Mouse (Mus musculus) heart, embryonic 14.5 days (tissue): Measurements from ENCODE around the gene Insyn1. TPM values are rescaled to one million over a fixed set of nuclear protein-coding genes. Genes with fewer than 3 reads are reported as not detected.
A peak's percentile ranks its signal among the peaks of the same experiment; 100 is the strongest.

Experiments used
- ATAC-seq: fragments of 200-750 bp; cut with Nextera tagmentation; 2 replicates; pipeline ENCODE4 v1.8.0; 2017; ENCODE audit warnings: low read depth, moderate TSS enrichment; ENCODE audit not compliant: insufficient number of reproducible peaks, insufficient read depth, low FRiP score
- H3K27ac ChIP-seq, 2 experiments: fragments of 200-500 bp in 1 of 2; fragments of 300-500 bp in 1 of 2; sonication (generic) in 1 of 2; replicated peaks in 1 of 2; 2 replicates each; pipeline ENCODE4 v1.5.1; 2012 to 2014; ENCODE audit warnings: low read depth in 2 of 2, low read length in 2 of 2, control low read depth in 1 of 2, mild to moderate bottlenecking in 1 of 2, mixed read lengths in 1 of 2; ENCODE audit not compliant: control insufficient read depth in 1 of 2, insufficient read depth in 1 of 2
- H3K27me3 ChIP-seq: fragments of 300-500 bp; sonication (generic); 2 replicates; pipeline ENCODE4 v1.6.1; 2014; ENCODE audit warnings: mild to moderate bottlenecking, low read length, control low read depth; ENCODE audit not compliant: control insufficient read depth, insufficient read depth
- H3K36me3 ChIP-seq: fragments of 300-500 bp; sonication (generic); 2 replicates; pipeline ENCODE4 v1.6.1; 2014; ENCODE audit warnings: mild to moderate bottlenecking, control low read depth, low read length, mixed read lengths; ENCODE audit not compliant: control insufficient read depth, insufficient read depth
- H3K4me1 ChIP-seq, 2 experiments: fragments of 200-500 bp in 1 of 2; fragments of 300-500 bp in 1 of 2; sonication (generic) in 1 of 2; 2 replicates each; pipeline ENCODE4 v1.6.1; 2012 to 2014; ENCODE audit warnings: low read length in 2 of 2, control low read depth in 1 of 2, mixed read lengths in 1 of 2; ENCODE audit not compliant: control insufficient read depth in 2 of 2, insufficient read depth in 2 of 2
- H3K4me2 ChIP-seq: fragments of 300-500 bp; sonication (generic); 2 replicates; pipeline ENCODE4 v1.6.1; 2014; ENCODE audit warnings: mild to moderate bottlenecking, low read length
- H3K4me3 ChIP-seq, 2 experiments: fragments of 200-500 bp in 1 of 2; fragments of 300-500 bp in 1 of 2; sonication (generic) in 1 of 2; 2 replicates each; pipeline ENCODE4 v1.5.1; 2012 to 2014; ENCODE audit warnings: low read length in 2 of 2, mild to moderate bottlenecking in 2 of 2, control low read depth in 1 of 2, low read depth in 1 of 2, moderate library complexity in 1 of 2; ENCODE audit not compliant: control insufficient read depth in 1 of 2, insufficient read depth in 1 of 2
- H3K9ac ChIP-seq: fragments of 300-500 bp; sonication (generic); 2 replicates; pipeline ENCODE4 v1.6.1; 2014; ENCODE audit warnings: mild to moderate bottlenecking, low read length
- H3K9me3 ChIP-seq: fragments of 300-500 bp; sonication (generic); 2 replicates; pipeline ENCODE4 v1.6.1; 2016; ENCODE audit warnings: low read length, control low read depth; ENCODE audit not compliant: control insufficient read depth
- WGBS: fragments of 180-500 bp; shearing (Covaris S2); extraction: QIAGEN DNeasy Blood & Tissue Kit; methylation state at CpG from one replicate; pipeline ENCODE4 v1.1.7; 2014; 5-methylcytosine and 5-hydroxymethylcytosine counted together
- polyA plus RNA-seq: library from polyadenylated mRNA; unstranded; fragments of >200 nt; fragmentation: Nextera tagmentation; extraction: Ambion mirVana; gene quantifications from 2 replicates; pipeline ENCODE4 v1.2.1, GENCODE M21; 2014

Insyn1 gene
- polyA plus RNA-seq, 1 experiment from 2014 or later: 1.8 TPM

DNA sequence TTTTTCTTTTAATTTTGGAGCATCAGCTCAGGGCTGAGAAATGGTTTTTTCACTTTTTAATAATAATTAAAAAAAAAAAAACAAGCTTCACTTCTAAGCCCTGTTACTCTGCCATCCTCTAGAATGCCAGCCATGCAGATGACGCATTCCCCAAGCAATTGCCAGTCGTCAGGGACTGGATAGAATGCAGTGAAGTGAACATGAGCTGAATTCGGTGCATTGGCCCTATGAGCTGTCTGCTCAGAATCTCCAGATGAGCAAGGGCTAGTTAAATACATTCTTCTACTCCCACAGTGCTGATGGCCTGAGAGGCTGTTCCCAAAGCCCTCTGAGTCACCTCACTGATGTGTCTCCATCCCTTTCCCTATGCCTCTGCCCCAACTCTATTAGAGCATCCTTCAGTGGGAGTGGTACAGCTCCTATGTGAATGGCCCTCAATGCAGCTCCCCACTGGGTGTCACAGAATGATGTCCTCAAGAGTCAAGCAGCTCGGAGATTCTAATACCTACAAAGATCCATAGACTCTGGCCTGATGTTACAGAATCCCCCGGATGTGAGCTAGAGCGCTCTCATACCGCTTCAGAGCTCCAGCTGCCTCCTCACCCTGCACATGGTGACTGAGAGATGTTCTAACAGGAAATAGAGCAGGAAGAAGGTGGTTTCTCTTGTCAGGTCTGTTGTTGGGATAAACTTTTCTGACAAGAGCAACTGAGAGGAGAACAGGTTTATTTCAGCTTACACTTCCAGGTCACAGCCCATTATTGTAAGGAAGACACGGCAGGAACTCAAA, 19.0 kb downstream of the Insyn1 start:
- ATAC-seq: no peak
- H3K9me3 ChIP-seq: no peaks in the 10 kb centered on the region
- 73% methylated on average over 8 of the region's 8 CpGs for WGBS
- H3K36me3 ChIP-seq: no peaks in the 10 kb centered on the region
- no peak overlapping the region for H3K9ac ChIP-seq
- no peak overlapping the region for H3K27ac ChIP-seq
- no peak overlapping the region for H3K4me3 ChIP-seq
- H3K4me1 ChIP-seq: no peaks in the 10 kb centered on the region
- H3K27me3 ChIP-seq: no peaks in the 10 kb centered on the region
- H3K4me2 ChIP-seq: no peak overlapping the region

DNA sequence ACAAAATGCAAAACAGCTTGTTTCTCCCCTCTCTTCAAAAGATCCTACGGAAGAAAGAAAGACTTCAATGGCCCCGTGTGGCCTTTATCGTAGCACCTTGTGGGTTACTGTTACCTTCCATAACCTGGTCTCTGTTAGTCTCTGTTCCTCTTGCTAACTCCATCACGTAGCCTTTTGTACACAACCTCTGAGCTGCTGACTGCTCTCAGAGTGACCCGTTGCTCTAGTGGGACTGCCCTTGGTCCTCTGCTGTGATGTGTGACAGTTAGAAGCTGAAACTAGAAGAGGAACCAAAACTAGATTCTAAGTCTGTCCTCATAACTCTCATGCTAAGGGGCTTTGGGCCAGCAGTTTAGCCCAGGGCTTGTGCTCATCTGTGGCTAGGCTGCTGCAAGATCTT, 22.0 kb downstream of the Insyn1 start:
- Histone ChIP-seq H3K9me3 (no peaks in the 10 kb centered on the region), H3K27ac (no peak overlapping the region), H3K4me3 (no peak overlapping the region), H3K9ac (no peak overlapping the region), H3K36me3 (no peaks in the 10 kb centered on the region), H3K27me3 (no peaks in the 10 kb centered on the region), H3K4me1 (no peaks in the 10 kb centered on the region), H3K4me2 (no peak overlapping the region)
- WGBS: 86% methylated on average over 5 of the region's 5 CpGs
- no peak for ATAC-seq

DNA sequence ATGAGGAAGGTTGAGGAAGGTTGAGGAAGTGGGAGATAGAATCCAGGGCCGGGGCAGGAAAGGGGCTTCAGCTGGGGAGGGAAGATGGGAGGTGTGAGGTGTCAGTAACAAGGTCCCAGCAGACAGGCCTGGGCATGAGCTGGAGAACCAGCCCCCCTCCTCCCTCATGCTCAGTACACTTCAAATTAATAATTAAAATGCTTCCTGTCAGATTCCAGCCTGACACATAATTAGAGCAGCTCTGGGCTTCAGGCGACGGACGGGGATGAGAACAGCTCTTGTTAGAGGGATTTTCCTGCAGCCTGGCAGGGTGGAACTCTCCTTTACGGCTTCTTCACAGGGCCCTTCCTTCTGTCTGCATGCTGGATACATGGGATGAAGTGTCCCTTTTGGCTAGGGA, 25.3 kb downstream of the Insyn1 start:
- Histone ChIP-seq H3K4me2 (no peak overlapping the region), H3K27ac (no peak overlapping the region), H3K9ac (no peak overlapping the region), H3K4me1 (no peaks in the 10 kb centered on the region), H3K4me3 (no peak overlapping the region), H3K36me3 (no peaks in the 10 kb centered on the region), H3K27me3 (no peaks in the 10 kb centered on the region), H3K9me3 (no peaks in the 10 kb centered on the region)
- ATAC-seq: no peak
- WGBS: 49% methylated on average over 5 of the region's 5 CpGs

DNA sequence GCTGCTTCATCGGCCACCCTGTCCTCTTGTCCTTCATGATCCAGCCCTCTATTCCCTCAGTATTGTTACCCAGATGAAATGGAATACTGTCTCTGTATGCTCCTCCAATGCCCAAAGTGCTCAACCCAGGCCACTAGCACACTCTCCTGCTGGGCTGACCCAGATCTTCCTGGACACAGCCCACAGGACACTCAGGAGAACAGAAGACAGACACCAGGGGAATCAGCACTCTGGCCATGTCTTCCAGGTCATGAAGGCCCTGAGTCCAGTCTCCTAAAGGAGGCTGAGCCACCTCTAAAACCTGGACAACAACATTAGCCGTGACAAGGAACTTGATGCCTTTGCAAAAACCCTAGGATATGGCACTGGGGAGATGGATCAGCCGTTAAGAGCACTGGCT, 28.1 kb downstream of the Insyn1 start:
- Histone ChIP-seq H3K4me1 (peaks cover 10 to 13% of the 10 kb centered on the region in 2 experiments), H3K27me3 (no peaks in the 10 kb centered on the region), H3K4me3 (no peak overlapping the region), H3K4me2 (no peak overlapping the region), H3K9ac (no peak overlapping the region), H3K9me3 (no peaks in the 10 kb centered on the region), H3K36me3 (no peaks in the 10 kb centered on the region), H3K27ac (no peak overlapping the region)
- 75% methylated on average over 3 of the region's 3 CpGs for WGBS
- ATAC-seq: no peak

DNA sequence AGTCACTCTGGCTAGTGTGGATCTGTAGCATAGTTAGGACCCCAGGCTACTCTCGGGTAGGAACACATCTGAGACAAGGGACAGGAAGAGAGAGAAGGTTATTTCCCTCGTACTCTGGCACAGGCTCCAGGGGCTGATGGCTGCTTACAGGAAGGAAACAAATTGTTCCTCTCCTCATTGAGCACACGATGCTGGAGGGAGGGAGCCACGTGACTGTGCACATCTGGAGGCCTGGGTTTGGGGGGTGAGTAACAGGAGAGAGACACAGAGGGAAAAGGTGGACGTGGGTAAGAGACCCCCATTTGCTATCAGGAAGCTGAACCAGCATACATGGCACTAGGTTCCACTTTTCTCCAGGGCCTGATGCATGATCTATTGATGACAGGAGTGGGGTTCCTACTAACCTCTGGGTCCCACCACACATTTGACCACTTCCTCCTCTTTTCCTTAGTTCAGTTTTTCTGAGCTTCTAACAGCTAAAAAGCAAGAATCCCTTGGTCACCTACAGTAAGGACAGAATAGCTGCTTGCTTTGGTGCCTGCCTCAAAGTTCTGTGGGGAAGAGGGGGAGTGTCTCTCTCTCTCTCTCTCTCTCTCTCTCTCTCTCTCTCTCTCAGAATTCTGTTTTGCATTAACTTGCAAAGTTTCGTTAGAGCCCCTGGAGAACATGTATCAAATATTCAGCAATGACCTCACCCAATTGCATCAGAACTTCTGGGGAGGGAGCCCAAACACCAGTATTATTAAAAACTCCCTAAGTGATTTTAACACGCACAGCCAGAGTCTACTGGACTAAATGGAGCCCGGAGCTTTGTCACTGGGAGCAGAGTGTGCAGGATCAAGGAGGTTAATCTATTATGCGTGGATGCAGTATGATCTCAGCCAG, 29.7 kb downstream of the Insyn1 start:
- no peaks in the 10 kb centered on the region for H3K36me3 ChIP-seq

DNA sequence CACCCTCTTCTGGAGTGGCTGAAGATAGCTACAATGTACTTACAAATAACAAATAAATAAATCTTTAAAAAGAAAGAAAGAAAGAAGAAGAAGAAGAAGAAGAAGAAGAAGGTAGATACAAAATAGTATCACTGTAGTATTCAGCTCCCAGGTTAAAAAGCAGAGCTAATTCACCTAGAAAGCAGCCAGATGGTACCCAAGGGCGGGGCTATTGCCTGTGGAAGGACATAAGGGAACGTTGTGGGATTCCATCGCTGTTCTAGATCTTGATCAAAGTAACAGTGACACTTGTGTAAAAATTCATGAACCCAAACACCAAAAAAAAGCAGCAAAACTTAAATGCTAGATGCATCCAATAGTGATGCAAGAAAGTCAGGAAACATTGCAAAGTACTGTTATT, 31.6 kb downstream of the Insyn1 start:
- no peaks in the 10 kb centered on the region for H3K9me3 ChIP-seq
- WGBS: 87% methylated on average over 3 of the region's 3 CpGs
- H3K27ac ChIP-seq: no peak overlapping the region
- no peak overlapping the region for H3K4me2 ChIP-seq
- H3K27me3 ChIP-seq: no peaks in the 10 kb centered on the region
- H3K9ac ChIP-seq: no peak overlapping the region
- no peak overlapping the region for H3K4me3 ChIP-seq
- no peak for ATAC-seq
- peaks cover 10% of the 10 kb centered on the region for H3K36me3 ChIP-seq
- peaks cover 18 to 21% of the 10 kb centered on the region in 2 experiments for H3K4me1 ChIP-seq

More for the DNA sequence above, 29.7 kb downstream of the Insyn1 start:
- Histone ChIP-seq H3K27me3 (no peaks in the 10 kb centered on the region), H3K9me3 (no peaks in the 10 kb centered on the region), H3K27ac (no peak overlapping the region), H3K4me2 (no peak overlapping the region), H3K9ac (no peak overlapping the region), H3K4me1 (peaks cover 18 to 21% of the 10 kb centered on the region in 2 experiments), H3K4me3 (no peak overlapping the region)
- ATAC-seq: no peak
- 45% methylated on average over 9 of the region's 9 CpGs for WGBS

DNA sequence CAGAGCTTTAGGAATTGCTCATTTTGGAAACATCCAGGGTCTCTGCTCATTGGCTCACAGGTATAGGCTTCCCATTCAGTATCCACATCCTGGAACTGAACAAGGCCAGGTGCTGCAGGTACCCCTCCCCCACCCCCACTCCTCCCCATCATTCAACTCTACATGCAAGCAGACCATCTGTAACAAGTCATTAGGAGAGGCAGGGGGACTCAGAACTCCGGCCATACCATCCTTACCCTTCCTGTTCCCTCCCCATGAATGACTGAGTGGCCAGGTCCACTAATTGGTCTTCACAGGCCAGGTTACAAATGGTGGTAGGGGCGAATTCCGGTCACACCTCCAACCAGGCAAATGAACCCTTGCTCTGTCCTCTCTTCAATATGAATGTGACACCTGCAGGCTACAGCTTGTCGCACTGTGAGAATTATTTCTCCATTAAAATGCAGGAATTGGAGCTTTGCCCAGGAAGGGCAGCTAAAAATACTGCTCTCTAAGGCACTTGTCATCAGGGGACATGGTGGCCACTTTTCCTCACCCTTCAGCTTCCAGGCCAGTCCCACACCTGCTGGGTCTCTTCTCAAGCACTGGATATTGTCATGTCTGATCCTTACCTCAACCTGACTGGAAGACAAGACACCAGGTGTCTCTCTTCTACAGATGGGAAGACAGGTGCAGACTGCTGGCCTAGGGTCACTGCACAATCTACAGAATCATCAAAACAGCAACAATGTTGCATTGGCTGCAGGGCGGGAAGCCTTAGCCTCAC, 32.6 kb downstream of the Insyn1 start:
- peaks cover 20% of the 10 kb centered on the region for H3K36me3 ChIP-seq
- peak overlapping the region; percentile 23; the same call in 1 of the 2 replicates for H3K4me2 ChIP-seq
- no peaks in the 10 kb centered on the region for H3K27me3 ChIP-seq
- H3K4me1 ChIP-seq: peaks cover 18 to 21% of the 10 kb centered on the region in 2 experiments
- peak overlapping the region; percentile 52 to 77 for H3K27ac ChIP-seq
- peak; percentile 60 for ATAC-seq
- WGBS: 45% methylated on average over 5 of the region's 5 CpGs
- no peak overlapping the region for H3K4me3 ChIP-seq
- no peaks in the 10 kb centered on the region for H3K9me3 ChIP-seq
- H3K9ac ChIP-seq: no peak overlapping the region
